Mouse (Mus musculus) thymus, adult 2 months (tissue): Measurements from ENCODE around the gene Gm21970. TPM values are rescaled to one million over a fixed set of nuclear protein-coding genes. Genes with fewer than 3 reads are reported as not detected.

ENCODE experiments used
- DNase-seq: peaks from one replicate; pipeline ENCODE4 v3.0.0; 2021
- H3K27ac ChIP-seq: fragments of 200-500 bp; 2 replicates; pipeline ENCODE4 v1.5.1; 2012; ENCODE audit warnings: low read length, control low read depth; ENCODE audit not compliant: control insufficient read depth, insufficient read depth
- H3K27me3 ChIP-seq: fragments of 200-500 bp; 2 replicates; pipeline ENCODE4 v1.6.1; 2012; ENCODE audit warnings: mild to moderate bottlenecking, low read length, moderate library complexity, mixed read lengths; ENCODE audit not compliant: control insufficient read depth, insufficient read depth
- H3K36me3 ChIP-seq: fragments of 200-500 bp; 2 replicates; pipeline ENCODE4 v1.6.1; 2012; ENCODE audit warnings: mild to moderate bottlenecking, low read length, moderate library complexity; ENCODE audit not compliant: control insufficient read depth, insufficient read depth
- H3K4me1 ChIP-seq: fragments of 200-500 bp; replicated peaks from 2 replicates; pipeline ENCODE4 v1.6.1; 2012; ENCODE audit warnings: low read length; ENCODE audit not compliant: control insufficient read depth, insufficient read depth
- H3K4me3 ChIP-seq: fragments of 200-500 bp; 2 replicates; pipeline ENCODE4 v1.5.1; 2012; ENCODE audit warnings: mild to moderate bottlenecking, low read length, control low read depth, moderate library complexity; ENCODE audit not compliant: control insufficient read depth, insufficient read depth
- CTCF ChIP-seq: fragments of 200-500 bp; IDR thresholded peaks from 2 replicates; pipeline ENCODE4 v1.5.1; 2012; ENCODE audit warnings: mild to moderate bottlenecking, control low read depth, low read length, moderate library complexity, borderline replicate concordance; ENCODE audit not compliant: control insufficient read depth, poor library complexity, insufficient read depth; ENCODE audit errors: extremely low read depth
- POLR2A ChIP-seq: fragments of 200-500 bp; IDR thresholded peaks from 2 replicates; pipeline ENCODE4 v1.6.1; 2012; ENCODE audit warnings: mild to moderate bottlenecking, low read length, control low read depth, moderate library complexity; ENCODE audit not compliant: control insufficient read depth, poor library complexity, insufficient read depth; ENCODE audit errors: extremely low read depth
- WGBS: fragments of 180-500 bp; shearing (Covaris S2); methylation state at CpG from one replicate; pipeline ENCODE4 v1.1.7; 2018; 5-methylcytosine and 5-hydroxymethylcytosine counted together
- polyA plus RNA-seq: library from polyadenylated mRNA; depleted of rRNA; stranded (reverse); fragments of >200 nt; gene quantifications from 2 replicates; pipeline ENCODE4 v1.2.3, GENCODE M21; 2012

The Gm21970 gene
- polyA plus RNA-seq, 1 experiment = not detected

GRCm38 (mm10) chr16:91443211-91443611 lies 51.7 kb downstream of the Gm21970 start:
- Histone ChIP-seq H3K27ac (peak overlapping the region; percentile 96), H3K36me3 (no peaks in the 10 kb centered on the region), H3K4me1 (peaks cover 53% of the 10 kb centered on the region), H3K4me3 (no peak overlapping the region), H3K27me3 (no peaks in the 10 kb centered on the region)
- peak; percentile 49 for DNase-seq
- 6% methylated on average over 8 of the region's 8 CpGs for WGBS
- TF ChIP-seq CTCF = no peak
- no peak for TF ChIP-seq POLR2A

GRCm38 (mm10) chr16:91444847-91445246 lies 53.3 kb downstream of the Gm21970 start:
- no peaks in the 10 kb centered on the region for H3K27me3 ChIP-seq
- H3K4me3 ChIP-seq = no peak overlapping the region
- WGBS = 61% methylated on average over 4 of the region's 4 CpGs
- H3K27ac ChIP-seq = peak overlapping the region; percentile 92
- H3K36me3 ChIP-seq = no peaks in the 10 kb centered on the region
- TF ChIP-seq CTCF (no peak), POLR2A (no peak)
- no peak for DNase-seq
- H3K4me1 ChIP-seq = peaks cover 67% of the 10 kb centered on the region

- Histone ChIP-seq H3K4me1 (peaks cover 69% of the 10 kb centered on the region), H3K27me3 (no peaks in the 10 kb centered on the region), H3K4me3 (no peak overlapping the region), H3K27ac (peak overlapping the region; percentile 97), H3K36me3 (no peaks in the 10 kb centered on the region)
- peak; percentile 72 for DNase-seq
- 8% methylated on average over 5 of the region's 5 CpGs for WGBS
- no peak for TF ChIP-seq CTCF
- TF ChIP-seq POLR2A = peak; percentile 43; the same call in 1 of the 2 replicates
Measured at GRCm38 (mm10) chr16:91445566-91445965, 54.0 kb downstream of the Gm21970 start.

GRCm38 (mm10) chr16:91446778-91447511 lies 55.4 kb downstream of the Gm21970 start:
- Histone ChIP-seq H3K27ac (peak overlapping the region; percentile 97), H3K4me1 (peaks cover 69% of the 10 kb centered on the region), H3K4me3 (no peak overlapping the region), H3K36me3 (no peaks in the 10 kb centered on the region), H3K27me3 (no peaks in the 10 kb centered on the region)
- WGBS = 45% methylated on average over 8 of the region's 8 CpGs
- TF ChIP-seq CTCF (no peak), POLR2A (no peak)
- DNase-seq = no peak

DNA sequence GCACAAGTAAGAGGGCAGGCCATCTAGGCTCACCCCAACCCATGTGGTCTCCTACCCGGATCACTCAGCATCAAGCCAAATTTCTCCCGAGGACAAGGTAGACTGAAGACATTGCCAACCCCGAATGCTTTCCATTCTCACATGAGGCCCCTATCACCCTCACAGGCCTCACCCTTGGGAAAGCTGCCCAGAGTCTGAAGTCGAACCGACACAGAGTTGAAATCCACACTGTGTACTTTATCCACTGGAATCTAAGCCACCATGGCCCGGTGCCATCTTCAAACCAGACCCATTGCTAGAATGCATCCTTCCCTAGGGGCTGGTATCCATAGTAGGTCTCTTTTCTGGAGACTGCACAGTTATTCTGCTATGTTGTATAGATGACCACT lies 56.0 kb downstream of the Gm21970 start:
- H3K36me3 ChIP-seq = no peaks in the 10 kb centered on the region
- peaks cover 70% of the 10 kb centered on the region for H3K4me1 ChIP-seq
- DNase-seq = no peak
- WGBS = 75% methylated on average over 6 of the region's 6 CpGs
- no peak for TF ChIP-seq CTCF
- no peak for TF ChIP-seq POLR2A
- H3K27ac ChIP-seq = peak overlapping the region; percentile 68
- no peak overlapping the region for H3K4me3 ChIP-seq
- H3K27me3 ChIP-seq = no peaks in the 10 kb centered on the region

- Histone ChIP-seq H3K36me3 (no peaks in the 10 kb centered on the region), H3K27me3 (no peaks in the 10 kb centered on the region), H3K27ac (peak overlapping the region; percentile 75), H3K4me1 (peaks cover 66% of the 10 kb centered on the region), H3K4me3 (no peak overlapping the region)
- 7% methylated on average over 5 of the region's 5 CpGs for WGBS
- TF ChIP-seq CTCF (no peak), POLR2A (no peak)
- DNase-seq = peak; percentile 43
Measured at GRCm38 (mm10) chr16:91448088-91448487, 56.6 kb downstream of the Gm21970 start.

DNA sequence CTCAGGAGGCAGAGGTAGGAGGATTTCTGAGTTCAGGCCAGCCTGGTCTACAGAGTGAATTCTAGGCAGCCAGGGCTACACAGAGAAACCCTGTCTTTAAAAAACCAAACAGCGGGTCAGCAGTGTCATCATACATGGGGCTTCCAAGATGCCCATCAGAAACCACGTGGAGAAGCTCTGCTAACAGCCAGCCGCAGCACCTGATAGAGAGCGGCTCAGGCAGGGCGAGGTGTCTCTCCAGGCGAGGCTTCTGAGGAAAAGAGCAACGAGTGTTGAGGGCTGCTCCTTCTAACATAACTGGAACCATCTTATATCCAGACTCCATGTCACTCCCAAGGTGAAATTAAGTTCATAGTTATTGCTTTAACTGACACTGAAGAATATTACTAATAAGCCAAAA lies 57.4 kb downstream of the Gm21970 start:
- TF ChIP-seq CTCF = no peak
- TF ChIP-seq POLR2A = no peak
- H3K36me3 ChIP-seq = no peaks in the 10 kb centered on the region
- H3K27me3 ChIP-seq = no peaks in the 10 kb centered on the region
- H3K27ac ChIP-seq = peak overlapping the region; percentile 75; the same call in 1 of the 2 replicates
- H3K4me3 ChIP-seq = no peak overlapping the region
- DNase-seq = no peak
- WGBS = 70% methylated on average over 7 of the region's 7 CpGs
- H3K4me1 ChIP-seq = peaks cover 67% of the 10 kb centered on the region
